Mouse (Mus musculus) embryonic facial prominence, embryonic 13.5 days (tissue): ENCODE measurements around the gene Plcb1. TPM values are rescaled to one million over a fixed set of nuclear protein-coding genes. Genes with fewer than 3 reads are reported as not detected.

ENCODE experiments used
- ATAC-seq: fragments of 200-750 bp; cut with Nextera tagmentation; 2 replicates; pipeline ENCODE4 v1.8.0; 2017; ENCODE audit warnings: low read depth; ENCODE audit not compliant: insufficient number of reproducible peaks, insufficient read depth, low FRiP score, low TSS enrichment
- H3K27ac ChIP-seq: fragments of 300-500 bp; sonication (generic); 2 replicates; pipeline ENCODE4 v1.5.1; 2015; ENCODE audit warnings: moderate library complexity, mild to moderate bottlenecking, inconsistent platforms
- H3K27me3 ChIP-seq: fragments of 300-500 bp; sonication (generic); 2 replicates; pipeline ENCODE4 v1.6.1; 2015; ENCODE audit warnings: mild to moderate bottlenecking, inconsistent platforms
- H3K36me3 ChIP-seq: fragments of 300-500 bp; sonication (generic); 2 replicates; pipeline ENCODE4 v1.6.1; 2015; ENCODE audit warnings: mild to moderate bottlenecking, inconsistent platforms
- H3K4me1 ChIP-seq: fragments of 300-500 bp; sonication (generic); 2 replicates; pipeline ENCODE4 v1.6.1; 2015; ENCODE audit warnings: inconsistent platforms
- H3K4me2 ChIP-seq: fragments of 300-500 bp; sonication (generic); 2 replicates; pipeline ENCODE4 v1.6.1; 2015; ENCODE audit warnings: moderate library complexity, mild to moderate bottlenecking, inconsistent platforms
- H3K4me3 ChIP-seq: fragments of 300-500 bp; sonication (generic); 2 replicates; pipeline ENCODE4 v1.5.1; 2015; ENCODE audit warnings: mild to moderate bottlenecking, inconsistent platforms
- H3K9ac ChIP-seq: fragments of 300-500 bp; sonication (generic); 2 replicates; pipeline ENCODE4 v1.6.1; 2015; ENCODE audit warnings: mild to moderate bottlenecking, inconsistent platforms
- H3K9me3 ChIP-seq: fragments of 300-500 bp; sonication (generic); 2 replicates; pipeline ENCODE4 v1.6.1; 2016; ENCODE audit warnings: inconsistent platforms
- WGBS: fragments of 180-500 bp; shearing (Covaris S2); methylation state at CpG from one replicate; pipeline ENCODE4 v1.1.7; 2015; ENCODE audit warnings: mixed read lengths; 5-methylcytosine and 5-hydroxymethylcytosine counted together
- polyA plus RNA-seq: library from polyadenylated mRNA; unstranded; fragments of >200 nt; fragmentation: Nextera tagmentation; extraction: Ambion mirVana; gene quantifications from 2 replicates; pipeline ENCODE4 v1.2.1, GENCODE M21; 2015

Gene Plcb1
- polyA plus RNA-seq, 1 experiment from 2014 or later = 18.3 TPM

GRCm38 (mm10) chr2:135101943-135102342 is 316.1 kb downstream of the Plcb1 start:
- no peaks in the 10 kb centered on the region for H3K9me3 ChIP-seq
- H3K27ac ChIP-seq = no peak overlapping the region
- H3K27me3 ChIP-seq = no peaks in the 10 kb centered on the region
- no peaks in the 10 kb centered on the region for H3K36me3 ChIP-seq
- no peak overlapping the region for H3K4me2 ChIP-seq
- no peak overlapping the region for H3K4me3 ChIP-seq
- WGBS = 67% methylated on average over 1 of the region's 1 CpGs
- H3K4me1 ChIP-seq = no peaks in the 10 kb centered on the region
- no peak for ATAC-seq
- H3K9ac ChIP-seq = no peak overlapping the region

GRCm38 (mm10) chr2:135106649-135107048 is 320.8 kb downstream of the Plcb1 start:
- Histone ChIP-seq H3K36me3 (no peaks in the 10 kb centered on the region), H3K4me1 (no peaks in the 10 kb centered on the region), H3K27ac (no peak overlapping the region), H3K9me3 (no peaks in the 10 kb centered on the region), H3K9ac (no peak overlapping the region), H3K27me3 (no peaks in the 10 kb centered on the region), H3K4me3 (no peak overlapping the region), H3K4me2 (no peak overlapping the region)
- 95% methylated on average over 4 of the region's 4 CpGs for WGBS
- ATAC-seq = no peak

DNA sequence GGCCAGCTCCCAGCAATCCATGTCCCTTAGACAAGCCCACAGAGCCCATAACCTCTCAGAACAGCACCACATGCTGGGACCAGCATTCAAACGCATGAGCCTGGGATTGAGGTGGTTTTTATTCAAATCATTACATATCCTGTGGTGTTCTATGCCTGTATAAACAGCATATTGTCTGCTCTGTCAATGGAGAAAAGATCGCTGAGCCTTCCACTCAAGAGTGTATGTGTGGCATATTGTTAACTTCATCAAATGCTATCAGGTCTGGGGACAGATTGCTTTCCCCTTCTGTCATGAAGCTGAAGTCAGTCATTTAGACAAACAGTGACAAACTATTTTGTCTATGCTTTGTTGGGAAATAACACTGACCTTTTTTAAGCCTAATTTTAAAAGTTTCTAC is 322.7 kb downstream of the Plcb1 start:
- Histone ChIP-seq H3K27me3 (no peaks in the 10 kb centered on the region), H3K4me3 (no peak overlapping the region), H3K4me2 (no peak overlapping the region), H3K9me3 (no peaks in the 10 kb centered on the region), H3K36me3 (no peaks in the 10 kb centered on the region), H3K9ac (no peak overlapping the region), H3K4me1 (no peaks in the 10 kb centered on the region), H3K27ac (no peak overlapping the region)
- ATAC-seq = no peak
- WGBS = 67% methylated on average over 2 of the region's 2 CpGs

GRCm38 (mm10) chr2:135114501-135115128 is 328.7 kb downstream of the Plcb1 start:
- no peak overlapping the region for H3K9ac ChIP-seq
- H3K27me3 ChIP-seq = no peaks in the 10 kb centered on the region
- no peaks in the 10 kb centered on the region for H3K9me3 ChIP-seq
- WGBS = 80% methylated on average over 3 of the region's 3 CpGs
- ATAC-seq = no peak
- no peaks in the 10 kb centered on the region for H3K4me1 ChIP-seq
- H3K4me2 ChIP-seq = no peak overlapping the region
- no peak overlapping the region for H3K27ac ChIP-seq
- H3K4me3 ChIP-seq = no peak overlapping the region
- H3K36me3 ChIP-seq = no peaks in the 10 kb centered on the region

- 72% methylated on average over 4 of the region's 4 CpGs for WGBS
- no peak overlapping the region for H3K27ac ChIP-seq
These were observed 337.2 kb downstream of the Plcb1 start for GRCm38 (mm10) chr2:135123057-135123456.

DNA sequence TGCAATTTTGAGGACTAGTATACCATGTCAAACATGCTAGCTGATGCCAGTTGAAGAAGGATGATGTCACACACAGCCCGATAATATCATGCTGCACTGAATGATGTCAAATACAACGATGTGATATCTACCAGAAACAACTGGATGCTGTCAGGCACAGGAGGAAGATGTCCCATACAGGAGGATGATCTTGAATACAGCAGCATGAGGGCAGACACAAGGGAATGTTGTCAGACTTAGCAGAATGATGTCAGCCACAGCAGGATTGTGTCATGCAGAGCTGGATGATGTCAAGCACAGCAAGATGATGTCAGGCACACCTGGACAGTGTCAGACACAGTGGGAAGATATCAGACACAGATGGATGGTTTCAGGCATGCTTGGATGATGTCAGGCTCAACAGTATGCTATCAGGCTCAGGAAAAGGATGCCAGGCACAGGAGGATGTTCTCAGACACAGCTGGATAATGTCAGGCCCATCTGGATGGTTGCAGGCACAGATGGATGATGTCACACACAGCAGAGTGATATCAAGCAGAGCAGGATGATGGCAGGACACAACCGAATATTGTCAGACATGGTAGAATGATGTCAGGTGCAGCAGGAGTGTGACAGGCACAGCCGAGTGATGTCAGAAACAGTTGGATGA is 338.0 kb downstream of the Plcb1 start:
- Histone ChIP-seq H3K36me3 (no peaks in the 10 kb centered on the region), H3K9me3 (no peaks in the 10 kb centered on the region), H3K4me3 (no peak overlapping the region), H3K9ac (no peak overlapping the region), H3K27me3 (no peaks in the 10 kb centered on the region), H3K4me1 (no peaks in the 10 kb centered on the region), H3K4me2 (no peak overlapping the region), H3K27ac (no peak overlapping the region)
- 87% methylated on average over 4 of the region's 4 CpGs for whole genome bisulfite sequencing
- no peak for ATAC-seq

More at GRCm38 (mm10) chr2:135123057-135123456, 337.2 kb downstream of the Plcb1 start:
- no peaks in the 10 kb centered on the region for H3K4me1 ChIP-seq
- no peak overlapping the region for H3K4me2 ChIP-seq
- no peak for ATAC-seq
- H3K9ac ChIP-seq = no peak overlapping the region
- H3K4me3 ChIP-seq = no peak overlapping the region
- H3K27me3 ChIP-seq = no peaks in the 10 kb centered on the region
- H3K36me3 ChIP-seq = no peaks in the 10 kb centered on the region
- H3K9me3 ChIP-seq = no peaks in the 10 kb centered on the region

DNA sequence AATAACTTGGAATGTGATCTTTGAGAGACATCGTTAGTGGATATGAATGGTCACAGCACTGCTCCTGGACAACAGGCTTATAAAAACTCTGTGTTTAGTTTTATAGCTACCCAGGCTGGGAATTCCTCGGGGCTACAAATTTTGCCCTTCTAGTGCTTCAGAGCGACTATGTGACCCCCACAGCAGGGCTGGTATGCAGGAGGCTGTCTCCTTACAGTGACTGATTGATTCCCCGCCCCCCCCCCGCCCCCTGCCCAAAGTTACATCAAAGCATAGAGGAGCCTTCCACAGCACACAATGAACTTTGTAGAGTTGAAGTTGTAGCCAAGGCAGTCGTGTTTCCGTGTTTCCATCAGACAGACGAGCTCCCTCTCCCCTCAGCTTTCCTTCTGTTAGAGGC is 354.7 kb downstream of the Plcb1 start:
- peaks cover 11% of the 10 kb centered on the region for H3K4me1 ChIP-seq
- no peaks in the 10 kb centered on the region for H3K36me3 ChIP-seq
- no peaks in the 10 kb centered on the region for H3K9me3 ChIP-seq
- peak overlapping the region; percentile 34 for H3K4me2 ChIP-seq
- 5% methylated on average over 8 of the region's 8 CpGs for WGBS
- no peak for ATAC-seq
- H3K4me3 ChIP-seq = no peak overlapping the region
- no peak overlapping the region for H3K9ac ChIP-seq
- H3K27ac ChIP-seq = no peak overlapping the region
- no peaks in the 10 kb centered on the region for H3K27me3 ChIP-seq

- Histone ChIP-seq H3K9ac (no peak overlapping the region), H3K4me2 (no peak overlapping the region), H3K27ac (no peak overlapping the region), H3K36me3 (no peaks in the 10 kb centered on the region), H3K4me1 (peaks cover 6% of the 10 kb centered on the region; the same call in 1 of the 2 replicates), H3K9me3 (no peaks in the 10 kb centered on the region), H3K27me3 (no peaks in the 10 kb centered on the region), H3K4me3 (no peak overlapping the region)
- no peak for ATAC-seq
- 79% methylated on average over 7 of the region's 7 CpGs for WGBS
These were observed 366.4 kb downstream of the Plcb1 start for GRCm38 (mm10) chr2:135152289-135152688.

DNA sequence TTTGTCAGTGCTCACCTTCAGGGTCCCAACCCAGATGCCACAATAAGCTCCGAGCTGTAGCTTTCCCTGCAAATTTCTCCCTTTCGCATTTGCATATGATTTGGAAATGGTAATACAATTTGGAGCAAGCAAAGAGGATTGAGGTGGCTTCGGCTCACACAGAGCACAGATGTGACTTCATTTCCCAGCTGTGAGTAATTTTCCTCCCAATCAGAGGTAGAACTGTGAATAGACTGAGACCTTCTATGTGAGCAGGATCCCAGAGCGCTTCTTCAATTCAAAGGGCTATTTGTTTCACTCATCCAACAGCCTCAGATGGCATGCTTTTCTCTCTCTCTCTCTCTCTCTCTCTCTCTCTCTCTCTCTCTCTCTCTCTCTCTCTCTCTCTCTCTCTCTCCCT is 367.4 kb downstream of the Plcb1 start:
- H3K27ac ChIP-seq = no peak overlapping the region
- no peak for ATAC-seq

DNA sequence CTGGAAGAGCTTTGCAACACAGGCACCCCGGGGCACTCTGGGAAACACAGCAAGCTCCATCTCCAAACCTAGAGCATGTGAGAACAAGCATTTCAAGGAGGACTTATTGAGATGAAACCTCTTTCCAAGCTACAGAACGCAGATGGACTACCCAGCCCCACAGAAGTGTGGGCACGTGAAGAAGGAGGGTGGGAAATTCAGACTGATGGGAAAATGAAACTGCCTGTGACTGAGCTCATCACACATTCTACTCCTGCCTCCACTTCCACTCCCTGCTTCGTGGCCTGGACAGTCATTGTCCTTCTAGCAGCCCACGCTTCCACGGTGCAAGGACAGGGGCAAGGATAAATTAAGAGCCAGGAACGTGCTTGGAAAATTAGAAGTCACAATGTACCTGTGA is 370.2 kb downstream of the Plcb1 start:
- Histone ChIP-seq H3K9me3 (no peaks in the 10 kb centered on the region), H3K36me3 (no peaks in the 10 kb centered on the region), H3K9ac (no peak overlapping the region), H3K4me1 (peaks cover 6% of the 10 kb centered on the region; the same call in 1 of the 2 replicates), H3K4me2 (no peak overlapping the region), H3K27me3 (no peaks in the 10 kb centered on the region), H3K4me3 (no peak overlapping the region), H3K27ac (no peak overlapping the region)
- 85% methylated on average over 7 of the region's 7 CpGs for WGBS
- no peak for ATAC-seq

More for the DNA sequence above, 367.4 kb downstream of the Plcb1 start:
- no peaks in the 10 kb centered on the region for H3K9me3 ChIP-seq
- H3K4me3 ChIP-seq = no peak overlapping the region
- H3K27me3 ChIP-seq = no peaks in the 10 kb centered on the region
- WGBS = 41% methylated on average over 4 of the region's 4 CpGs
- H3K36me3 ChIP-seq = no peaks in the 10 kb centered on the region
- H3K9ac ChIP-seq = no peak overlapping the region
- no peak overlapping the region for H3K4me2 ChIP-seq
- peaks cover 6% of the 10 kb centered on the region; the same call in 1 of the 2 replicates for H3K4me1 ChIP-seq

GRCm38 (mm10) chr2:135157961-135158360 is 372.1 kb downstream of the Plcb1 start:
- H3K9ac ChIP-seq = no peak overlapping the region
- WGBS = 95% methylated on average over 2 of the region's 2 CpGs
- H3K9me3 ChIP-seq = no peaks in the 10 kb centered on the region
- H3K4me2 ChIP-seq = no peak overlapping the region
- no peak overlapping the region for H3K27ac ChIP-seq
- peaks cover 4% of the 10 kb centered on the region; the same call in 1 of the 2 replicates for H3K4me1 ChIP-seq
- H3K36me3 ChIP-seq = no peaks in the 10 kb centered on the region
- no peaks in the 10 kb centered on the region for H3K27me3 ChIP-seq
- ATAC-seq = no peak
- H3K4me3 ChIP-seq = no peak overlapping the region

GRCm38 (mm10) chr2:135161673-135162072 is 375.8 kb downstream of the Plcb1 start:
- Histone ChIP-seq H3K27me3 (no peaks in the 10 kb centered on the region), H3K4me2 (no peak overlapping the region), H3K4me1 (no peaks in the 10 kb centered on the region), H3K9me3 (no peaks in the 10 kb centered on the region), H3K9ac (no peak overlapping the region), H3K36me3 (no peaks in the 10 kb centered on the region), H3K4me3 (no peak overlapping the region), H3K27ac (no peak overlapping the region)
- no peak for ATAC-seq
- WGBS = 89% methylated on average over 4 of the region's 4 CpGs
